Mouse (Mus musculus) A20 (cell line): ENCODE measurements at regions not wholly inside any gene's neighbourhood (a gene's known extent, or its start where the extent isn't known, plus 50 kb on each side); places are given as distances from the start of the nearest gene placed in this dataset.

ENCODE experiments used
- DNase-seq: peaks from one replicate; pipeline ENCODE4 v3.0.0-alpha.2; 2011; ENCODE audit warnings: low read depth, low spot score

DNA sequence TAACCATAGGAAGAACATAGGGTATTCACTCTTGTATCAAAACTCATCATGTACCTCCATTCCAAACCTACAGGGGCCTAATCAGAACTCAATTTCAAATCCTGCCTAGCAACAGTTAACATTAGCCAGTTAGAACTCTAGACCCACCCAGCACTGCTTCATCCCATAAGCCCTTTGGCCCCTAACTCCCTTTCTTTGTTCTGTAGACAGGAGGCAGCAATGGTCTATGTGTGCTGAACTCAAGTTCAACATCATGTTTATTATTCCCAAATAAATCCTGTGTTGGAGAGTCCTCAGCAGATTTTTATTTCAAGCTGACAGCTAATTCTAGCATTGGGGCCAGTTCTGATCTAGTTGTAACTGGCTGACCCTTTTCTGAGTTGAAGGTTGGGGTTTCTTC, 112.2 kb downstream of the Ipo8 start:
- DNase-seq: no peak

DNA sequence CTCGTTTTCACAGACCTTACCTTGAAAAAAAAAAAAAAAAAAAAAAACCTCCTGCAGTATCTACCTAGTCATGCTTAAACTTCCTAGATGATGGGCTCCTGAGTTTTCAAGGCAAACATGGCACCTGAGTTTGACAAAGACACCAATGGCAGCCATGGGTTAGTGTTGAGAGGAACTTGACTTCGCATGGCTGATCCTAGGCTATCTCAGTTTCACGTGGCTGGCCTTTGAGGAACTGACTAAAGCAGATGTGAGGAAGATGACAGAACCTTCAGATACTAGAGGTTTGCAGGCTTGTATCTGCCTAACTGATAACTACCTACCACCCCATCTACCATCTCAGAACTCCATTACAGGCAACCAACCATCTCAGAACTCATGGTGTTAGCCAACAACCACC, 120.9 kb downstream of the Ipo8 start:
- peak; percentile 80 for DNase-seq

DNA sequence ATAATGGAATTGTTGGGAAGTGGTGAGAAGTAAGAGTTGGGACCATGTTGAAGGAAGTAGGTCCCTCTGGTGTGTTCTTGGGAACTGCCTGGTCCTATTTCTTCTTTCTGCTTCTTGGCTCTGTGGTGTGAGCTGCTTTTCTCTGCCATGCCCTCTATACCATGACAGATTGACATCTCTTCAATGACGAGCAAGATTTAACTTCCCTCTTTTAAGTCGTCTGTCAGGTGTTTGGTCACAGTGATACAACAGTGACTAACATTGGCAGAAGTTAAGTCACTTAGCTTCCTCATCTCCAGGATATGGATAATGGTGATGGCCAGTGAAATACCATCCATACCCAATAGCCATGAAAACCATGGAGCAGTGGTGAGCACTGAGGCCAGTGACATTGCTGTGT, 122.9 kb downstream of the Ipo8 start:
- DNase-seq: peak; percentile 33

DNA sequence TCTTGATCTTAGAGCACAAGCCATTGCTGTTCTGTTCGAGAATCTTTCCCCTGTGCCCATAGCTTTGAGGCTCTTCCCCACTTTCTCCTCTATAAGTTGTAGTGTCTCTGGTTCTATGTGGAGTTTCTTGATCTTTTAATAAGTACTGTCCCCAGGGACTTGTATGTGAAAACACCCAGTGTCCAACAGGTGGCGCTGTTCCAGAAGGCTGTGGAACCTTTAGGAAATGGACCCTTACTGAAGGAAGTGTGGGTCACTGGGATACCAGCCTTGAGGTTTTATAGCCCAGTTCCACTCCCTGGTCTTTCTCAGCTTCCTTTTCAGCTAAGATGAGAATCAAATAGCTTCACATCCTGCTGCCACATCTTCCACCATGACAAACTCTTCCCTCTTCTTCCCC, 125.6 kb downstream of the Ipo8 start:
- peak; percentile 65 for DNase-seq

DNA sequence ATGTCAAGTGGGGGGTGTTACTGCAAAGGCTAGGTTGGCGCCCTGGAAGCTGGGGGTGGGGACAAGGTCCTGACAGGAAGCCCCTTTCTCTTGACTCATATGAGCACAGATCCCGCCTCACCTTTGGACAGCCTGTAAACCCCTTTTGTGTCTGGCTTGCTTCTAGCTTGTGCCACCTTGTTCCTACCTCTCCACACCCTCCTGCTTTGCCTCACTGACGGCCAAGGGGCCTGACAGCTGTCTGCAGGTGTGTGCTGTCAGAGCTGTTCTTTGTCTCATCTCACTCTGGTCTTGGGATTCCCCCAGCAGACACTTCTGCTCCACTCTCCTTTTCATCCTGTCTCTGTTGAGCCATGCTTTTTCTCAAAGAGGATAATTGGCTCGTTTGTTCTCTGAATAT, 137.9 kb downstream of the Ipo8 start:
- DNase-seq: peak; percentile 56

DNA sequence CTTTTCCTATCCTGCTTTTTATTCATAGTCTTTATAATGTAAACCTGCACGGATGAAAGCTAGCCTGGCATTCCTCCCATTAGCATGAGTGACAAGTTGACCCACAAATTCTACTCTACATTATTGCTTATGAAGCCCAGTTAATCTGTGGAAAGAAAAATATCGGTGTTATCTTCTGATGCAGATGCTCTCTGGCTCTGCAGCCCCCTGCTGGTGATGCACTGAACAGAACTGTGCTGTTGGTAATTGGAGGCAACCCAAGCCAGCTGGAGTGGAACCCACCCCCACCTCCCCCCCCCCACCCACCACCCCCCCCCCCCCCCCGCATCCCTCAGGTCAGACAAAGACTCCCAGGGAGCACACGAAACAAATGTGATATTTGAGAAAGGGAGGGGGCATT, 143.5 kb downstream of the Ipo8 start:
- peak; percentile 51 for DNase-seq

DNA sequence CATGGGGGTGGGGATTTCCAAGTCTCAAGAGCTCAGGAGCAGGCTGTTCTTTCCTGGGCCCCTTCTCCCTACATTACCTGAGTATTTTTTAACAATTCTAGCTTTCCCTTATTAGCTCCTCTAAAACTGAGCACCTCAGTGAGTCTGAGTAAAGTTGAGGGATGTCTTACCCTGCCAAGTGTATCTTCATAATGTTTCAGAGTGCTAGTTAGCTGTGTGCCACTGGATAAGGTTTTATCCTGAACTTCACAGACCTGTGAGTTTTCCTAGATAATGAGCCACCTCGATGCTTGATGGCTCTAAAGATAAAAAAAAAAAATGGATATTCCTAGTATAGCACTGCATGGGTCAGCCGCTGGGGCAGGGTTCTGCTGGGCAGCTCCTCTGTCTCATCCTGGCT, 171.1 kb downstream of the Ipo8 start:
- no peak for DNase-seq

DNA sequence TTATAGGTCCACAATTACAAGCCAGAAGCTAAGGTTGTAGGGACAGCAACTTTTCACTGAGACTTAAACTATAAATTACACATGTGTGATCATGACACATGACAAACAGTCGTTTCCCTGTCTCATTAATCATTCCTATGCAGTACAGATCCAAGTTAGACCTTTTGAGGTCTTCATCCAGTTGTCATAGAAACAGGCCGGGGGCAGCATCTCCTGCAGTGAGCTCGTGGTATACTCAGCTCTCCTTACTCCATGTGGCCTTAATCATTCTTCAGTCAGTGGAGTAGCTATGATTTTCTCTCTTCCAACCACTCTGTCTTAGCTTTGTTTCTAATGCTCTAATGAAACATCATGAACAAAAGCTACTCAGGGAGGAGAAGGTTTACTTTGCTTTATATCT, 178.1 kb downstream of the Ipo8 start:
- no peak for DNase-seq

DNA sequence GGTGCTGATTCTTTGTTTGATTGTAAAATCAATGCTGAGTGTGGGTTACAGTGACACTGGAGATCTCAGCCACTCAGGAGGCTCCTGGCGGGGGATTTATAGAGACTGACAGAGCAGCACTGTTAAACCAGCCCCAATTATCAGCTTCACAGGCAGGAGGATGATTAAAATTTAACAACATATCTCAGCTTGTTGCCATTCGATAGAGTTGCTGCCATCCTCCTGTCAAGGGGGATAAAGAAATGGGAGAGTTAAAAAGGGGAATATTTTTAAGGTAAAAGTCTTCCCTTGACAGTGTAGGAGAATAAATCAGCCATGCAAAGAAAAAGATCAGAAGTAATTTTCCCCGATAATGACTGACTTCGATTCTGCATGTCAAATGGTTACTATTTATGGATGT, 178.8 kb downstream of the Ipo8 start:
- DNase-seq: no peak

DNA sequence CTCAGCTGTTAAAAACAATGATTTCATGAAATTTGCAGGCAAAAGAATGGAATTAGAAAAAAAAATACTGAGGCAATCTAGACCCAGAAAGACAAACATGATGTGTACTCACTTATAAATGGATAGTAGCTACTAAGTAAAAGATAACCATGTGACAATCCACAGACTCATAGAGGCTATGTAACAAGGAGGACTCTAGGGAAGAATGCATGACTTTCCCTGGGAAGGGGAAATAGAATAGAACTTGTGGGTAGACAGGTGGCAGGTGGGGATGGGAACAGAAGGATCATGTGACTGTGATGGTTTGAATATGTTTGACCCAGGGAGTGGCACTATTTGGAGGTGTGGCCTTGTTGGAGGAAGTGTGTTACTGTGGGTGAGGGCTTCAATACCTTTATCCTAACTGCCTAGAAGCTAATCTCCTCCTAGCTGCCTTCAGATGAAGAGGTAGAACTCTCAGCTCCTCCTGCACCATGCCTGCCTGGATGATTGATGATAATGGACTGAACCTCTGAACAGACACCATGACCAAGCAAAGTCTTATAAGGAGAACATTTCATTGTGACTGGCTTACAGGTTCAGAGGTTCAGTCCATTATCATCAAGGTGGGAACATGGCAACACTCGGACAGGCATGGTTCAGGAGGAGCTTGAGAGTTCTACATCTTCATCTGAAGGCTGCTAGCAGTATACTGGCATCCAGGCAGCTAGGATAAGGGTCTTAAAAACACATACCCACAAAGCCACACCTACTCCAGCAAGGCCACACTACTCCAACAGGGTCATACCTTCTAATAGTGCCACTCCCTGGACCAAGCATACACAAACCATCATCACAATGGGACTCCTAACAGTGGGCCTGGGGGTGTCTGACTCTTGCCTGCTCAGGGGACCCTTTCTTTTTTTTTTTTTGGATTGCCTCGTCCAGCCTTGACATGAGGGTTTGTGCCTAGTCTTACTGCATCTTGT, 183.6 kb downstream of the Ipo8 start:
- no peak for DNase-seq

DNA sequence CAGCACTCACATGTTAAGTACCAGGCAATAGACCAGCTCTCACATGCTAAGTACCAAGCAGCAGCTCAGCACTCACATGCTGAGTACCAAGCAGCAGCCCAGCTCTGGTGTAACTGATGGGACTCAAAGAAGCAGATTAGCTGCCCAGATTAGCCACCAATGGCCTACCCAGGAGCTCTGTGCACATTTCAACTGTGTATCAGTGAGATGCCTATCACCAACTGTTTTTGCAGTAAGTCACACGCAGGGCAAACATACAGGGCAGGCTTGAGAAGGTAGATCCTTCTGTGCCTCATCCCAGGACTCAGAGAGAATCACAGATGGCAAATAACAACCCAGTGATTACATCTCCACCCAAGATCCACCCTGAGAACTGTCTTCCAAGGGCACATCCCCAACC, 190.7 kb downstream of the Ipo8 start:
- no peak for DNase-seq

DNA sequence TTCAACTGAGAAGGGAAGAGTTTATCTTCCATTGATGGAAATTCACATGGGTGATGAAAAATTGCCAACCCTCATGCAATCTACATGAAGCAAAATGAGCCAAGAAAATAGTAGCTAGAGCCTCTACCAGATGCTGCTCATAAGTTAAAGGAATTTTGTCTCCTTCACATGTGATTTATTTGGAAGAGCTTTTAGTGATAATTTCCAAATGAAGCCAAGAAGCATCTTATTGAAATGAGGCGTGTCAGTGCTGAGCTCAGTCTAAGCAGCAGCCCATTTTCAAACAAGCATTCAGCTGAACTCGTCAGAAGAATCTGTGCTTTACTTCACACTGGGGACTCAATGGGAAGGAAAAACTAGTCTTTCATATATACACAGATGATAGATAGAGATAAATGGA, 190.0 kb upstream of the Tmtc1 start:
- DNase-seq: no peak

DNA sequence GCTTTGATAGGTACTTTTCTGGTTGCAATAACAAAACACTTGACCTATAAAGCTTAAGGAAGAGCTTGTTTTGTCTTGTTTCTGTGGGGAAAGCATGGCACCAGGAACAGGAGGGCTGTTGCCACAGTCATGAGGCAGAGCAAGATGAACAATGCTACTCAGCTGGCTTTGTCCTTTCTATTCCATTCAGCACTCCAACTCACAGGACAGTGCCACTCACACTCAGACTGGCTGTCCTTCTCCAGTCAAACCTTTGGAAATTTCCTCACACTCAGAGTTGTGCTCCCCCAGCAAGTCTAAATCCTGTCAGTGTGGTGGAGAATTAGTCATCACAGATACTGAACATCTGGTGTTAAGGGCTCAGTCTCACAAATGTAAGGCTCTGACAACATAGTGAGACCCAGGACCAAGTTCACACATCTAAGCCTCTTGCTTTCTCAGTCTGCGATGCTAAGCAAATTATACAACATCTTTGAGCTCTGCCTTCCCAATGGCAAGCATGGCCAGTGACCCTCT, 183.0 kb upstream of the Tmtc1 start:
- no peak for DNase-seq

DNA sequence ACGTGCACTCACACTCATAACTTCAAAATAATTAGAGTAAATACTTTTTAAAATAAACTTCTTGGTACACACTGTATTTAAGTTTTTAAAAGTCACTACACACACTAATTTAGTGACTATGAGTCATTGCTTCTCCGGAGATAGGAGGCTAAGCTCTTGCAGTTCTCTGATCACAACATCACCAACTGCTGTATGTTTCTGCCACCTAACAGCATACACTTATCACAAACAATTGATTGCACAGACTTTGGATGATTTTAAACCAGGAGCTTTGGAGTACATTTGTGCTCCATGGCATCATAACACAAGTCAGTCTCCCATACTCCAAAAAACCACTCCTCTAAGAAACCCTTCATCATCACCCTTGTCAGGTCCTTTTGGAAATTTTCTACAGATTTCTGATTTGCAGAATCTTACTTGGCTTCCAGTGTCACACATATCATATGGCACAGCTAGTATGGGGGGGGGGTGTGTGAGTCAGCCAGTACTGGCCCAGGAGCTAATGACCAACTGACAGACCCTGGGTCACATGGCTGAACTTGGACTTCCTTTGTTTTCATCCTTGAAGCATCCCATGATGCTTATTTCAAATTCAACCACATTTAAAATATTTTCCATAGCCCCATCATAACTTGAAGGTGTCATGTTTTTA, 179.1 kb upstream of the Tmtc1 start:
- DNase-seq: no peak

DNA sequence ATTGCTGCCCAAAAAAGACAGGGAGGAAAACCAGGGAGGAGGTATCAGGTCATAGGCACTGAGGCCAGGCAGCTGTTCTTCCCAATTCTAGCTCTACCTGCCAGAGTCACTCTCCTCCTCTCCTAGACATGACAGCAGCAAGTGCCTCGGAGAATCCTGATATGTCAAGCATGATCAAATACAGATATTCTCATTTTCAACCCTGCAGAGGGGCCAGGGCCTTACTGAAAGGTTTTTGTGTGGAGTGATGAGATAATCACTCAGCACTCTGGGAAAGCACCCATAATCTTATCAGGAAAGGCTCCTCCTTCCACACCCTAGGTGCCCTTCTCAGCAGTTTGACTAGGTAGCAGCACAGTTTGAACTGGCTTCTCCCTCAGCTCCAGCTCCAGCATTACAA, 175.8 kb upstream of the Tmtc1 start:
- no peak for DNase-seq

DNA sequence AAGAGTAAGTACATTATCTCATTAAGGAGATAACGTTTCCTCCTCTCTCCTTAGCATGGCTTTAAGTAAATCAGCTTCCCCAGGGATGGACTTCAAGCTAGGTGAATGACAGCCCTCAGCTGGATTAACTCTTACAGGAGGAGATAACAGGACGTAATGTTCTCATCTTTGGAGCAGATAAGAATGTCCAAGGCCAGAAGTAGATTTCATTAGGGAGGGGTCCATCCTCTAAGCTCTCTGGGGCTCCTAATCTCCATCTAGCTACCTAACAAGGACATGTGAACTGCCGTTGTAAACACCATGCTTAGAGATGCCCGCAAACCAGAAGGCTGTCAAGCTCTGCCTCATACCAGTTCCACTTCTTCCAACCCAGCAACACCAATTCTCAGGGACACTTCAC, 171.7 kb upstream of the Tmtc1 start:
- no peak for DNase-seq

DNA sequence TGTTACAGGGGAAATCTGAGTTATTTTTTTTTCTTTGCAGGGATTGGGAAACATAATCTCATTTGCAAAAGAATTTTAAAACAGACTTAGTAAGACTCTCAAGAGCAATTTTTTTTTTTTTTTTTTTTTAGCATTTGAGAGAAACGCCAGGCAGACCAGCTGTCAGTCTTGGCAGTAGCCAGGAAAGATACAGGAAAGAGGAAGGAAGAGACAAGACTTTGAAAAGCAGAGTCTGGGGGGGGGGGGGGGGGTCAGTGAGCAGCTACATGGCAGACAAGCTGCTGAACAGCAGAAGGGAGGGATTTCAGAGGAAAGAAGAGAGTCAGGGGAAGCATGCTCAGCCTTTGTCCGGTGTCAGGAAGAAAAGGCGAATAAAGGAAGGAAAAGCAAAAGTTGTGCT, 171.3 kb upstream of the Tmtc1 start:
- DNase-seq: no peak

DNA sequence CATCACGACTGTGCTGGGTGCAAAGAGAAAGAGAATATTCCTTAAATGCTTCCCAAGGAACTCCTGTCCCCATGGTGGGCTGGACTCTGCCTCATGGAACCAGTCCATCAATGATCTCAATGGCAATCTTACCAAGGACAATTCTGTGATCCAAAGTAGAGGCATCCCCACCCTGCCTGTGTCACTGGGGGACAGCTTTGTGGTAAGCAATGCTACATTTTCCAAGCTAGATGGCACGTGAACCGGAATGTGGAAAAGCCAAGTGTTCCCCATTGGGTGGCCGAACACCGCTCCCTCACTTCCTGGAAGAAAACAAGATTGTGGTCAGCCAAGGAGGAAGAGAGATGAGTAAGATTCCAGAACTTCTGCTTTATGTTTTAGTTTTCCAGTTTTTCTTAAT, 164.7 kb upstream of the Tmtc1 start:
- DNase-seq: no peak

DNA sequence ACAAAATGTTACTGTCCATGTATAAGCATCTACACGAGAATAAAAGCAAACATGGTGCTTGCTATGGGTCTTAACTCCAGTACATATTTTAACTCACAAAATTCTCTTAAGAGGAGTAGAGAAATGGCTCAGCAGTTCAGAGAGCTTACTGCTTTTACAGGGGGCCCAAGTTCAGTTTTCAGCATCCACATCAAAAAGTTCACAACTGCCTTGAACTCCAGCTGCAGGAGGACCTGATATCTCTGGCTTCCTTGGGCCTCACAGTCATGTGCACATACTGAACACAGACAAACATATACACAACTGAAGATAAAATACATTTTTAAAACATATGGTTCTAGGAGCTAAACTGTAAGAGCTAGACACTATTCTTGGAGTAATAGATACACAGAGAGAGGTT, 161.0 kb upstream of the Tmtc1 start:
- no peak for DNase-seq

DNA sequence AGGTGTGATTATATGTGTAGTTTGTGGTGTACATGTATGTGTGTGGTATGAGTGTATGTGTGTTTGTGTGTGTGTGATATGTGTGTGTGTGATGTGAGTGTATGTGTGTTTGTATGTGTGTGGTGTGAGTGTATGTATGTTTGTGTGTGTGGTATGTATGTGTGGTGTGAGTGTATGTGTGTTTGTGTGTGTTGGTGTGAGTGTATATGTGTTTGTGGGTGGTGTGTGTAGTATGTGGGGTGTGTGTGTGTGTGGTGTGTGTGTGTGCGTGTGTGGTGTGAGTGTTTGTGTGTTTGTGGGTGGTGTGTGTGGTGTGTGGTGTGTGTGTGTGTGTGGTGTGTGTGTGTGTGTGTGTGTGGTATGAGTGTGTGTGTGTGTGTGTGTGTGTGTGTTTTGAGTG, 160.6 kb upstream of the Tmtc1 start:
- DNase-seq: no peak

DNA sequence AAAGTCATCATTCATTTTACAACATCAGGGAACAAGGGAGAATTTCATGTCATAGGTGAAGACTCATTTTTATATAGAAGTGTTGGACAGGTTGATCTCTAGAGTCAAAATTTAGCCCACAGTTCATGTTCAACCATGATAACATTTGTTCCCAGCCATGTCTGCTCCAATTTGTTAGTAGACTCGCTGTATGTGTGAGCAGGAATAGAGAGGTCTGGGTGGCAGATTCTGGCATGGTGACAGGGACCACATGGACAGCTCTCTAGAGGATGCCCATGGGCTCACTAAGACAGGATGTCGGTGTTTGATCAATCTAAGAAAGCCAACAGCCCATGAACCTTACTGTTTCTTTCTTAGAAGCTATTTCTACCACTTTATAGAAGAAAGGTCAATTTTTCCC, 159.7 kb upstream of the Tmtc1 start:
- DNase-seq: no peak

DNA sequence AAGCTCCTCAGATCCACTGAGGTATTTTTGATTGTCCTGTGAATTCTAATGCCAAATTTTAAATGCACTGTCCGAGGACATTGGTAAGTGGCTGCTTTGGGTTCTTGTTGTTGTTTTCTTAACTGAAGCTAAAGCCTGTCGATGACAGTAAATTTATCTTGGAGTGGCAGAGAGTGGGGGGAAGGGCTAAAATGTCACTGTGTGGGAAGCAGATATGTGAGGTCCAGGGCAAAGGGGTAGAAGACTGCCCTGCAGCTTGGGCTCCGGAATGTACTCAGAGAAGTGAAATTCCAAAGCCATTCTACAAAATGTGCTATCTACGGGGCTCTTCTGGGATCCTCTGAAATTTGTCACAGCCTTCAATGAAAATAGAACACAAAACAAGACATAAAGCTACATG, 159.3 kb upstream of the Tmtc1 start:
- no peak for DNase-seq

DNA sequence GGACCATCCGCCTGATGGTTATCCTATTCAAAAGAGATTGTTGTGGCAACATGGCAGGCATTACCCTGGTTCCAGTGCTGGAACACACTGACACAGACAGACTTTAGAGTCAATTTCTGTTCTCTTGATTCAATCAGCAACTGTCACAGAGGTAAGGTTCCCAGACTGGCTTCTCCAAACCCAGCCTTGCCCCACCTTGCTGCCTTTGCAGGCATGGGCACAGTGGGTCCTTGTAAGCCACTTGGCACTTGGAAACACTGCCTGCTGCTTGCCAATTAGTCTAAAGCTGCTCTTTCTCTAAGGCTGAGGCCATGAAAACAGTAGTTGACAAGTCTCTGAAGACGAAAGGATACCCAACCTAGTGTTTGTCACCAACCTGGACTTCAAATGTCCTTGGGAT, 158.7 kb upstream of the Tmtc1 start:
- no peak for DNase-seq
